Mouse (Mus musculus): ENCODE results near the gene Lmo3. TPM values are rescaled to one million over a fixed set of nuclear protein-coding genes. Genes with fewer than 3 reads are reported as not detected.

The Lmo3 gene
- total and polyA plus RNA-seq, 2 experiments, result not detected

GRCm38 (mm10) chr6:138421931-138422531 lies 159.7 kb downstream of the Lmo3 start:
- Histone ChIP-seq H3K36me3 (ENCODE audit: control insufficient read depth, insufficient read depth, low read length) (no peaks in the 10 kb centered on the region), H3K4me1 (ENCODE audit: control insufficient read depth, insufficient read depth, low read length) (peaks cover 2% of the 10 kb centered on the region; the same call in 1 of the 2 replicates), H3K4me3 (ENCODE audit: insufficient read depth, low read depth, low read length) (no peak overlapping the region), H3K9ac (ENCODE audit: low read depth, low read length) (no peak overlapping the region), H3K27ac (replicated peaks; ENCODE audit: insufficient read depth, low read depth, low read length) (no peak overlapping the region), H3K27me3 (ENCODE audit: control insufficient read depth, insufficient read depth, low read length) (peaks cover 13% of the 10 kb centered on the region; the same call in 1 of the 2 replicates), H3K79me2 (ENCODE audit: control insufficient read depth, insufficient read depth, low read length) (no peaks in the 10 kb centered on the region)
- 4% methylated on average over 24 of the region's 24 CpGs for WGBS
- no peak for DNase-seq (ENCODE audit: extremely low read depth, low read depth, low spot score)
- no peak for TF ChIP-seq CTCF (IDR thresholded peaks at IDR 0.05; ENCODE audit: low read depth, low read length)
- TF ChIP-seq POLR2A (IDR thresholded peaks at IDR 0.05; ENCODE audit: extremely low read depth, insufficient read depth, low read length), result no peak

GRCm38 (mm10) chr6:138421191-138421613 lies 160.6 kb downstream of the Lmo3 start:
- H3K4me3 ChIP-seq (ENCODE audit: insufficient read depth, low read depth, low read length), result no peak overlapping the region
- TF ChIP-seq POLR2A (IDR thresholded peaks at IDR 0.05; ENCODE audit: extremely low read depth, insufficient read depth, low read length), result no peak
- TF ChIP-seq CTCF (IDR thresholded peaks at IDR 0.05; ENCODE audit: low read depth, low read length), result no peak
- 11% methylated on average over 14 of the region's 14 CpGs for WGBS
- DNase-seq (ENCODE audit: extremely low read depth, low read depth, low spot score), result no peak
- H3K27me3 ChIP-seq (ENCODE audit: control insufficient read depth, insufficient read depth, low read length), result peaks cover 13% of the 10 kb centered on the region; the same call in 1 of the 2 replicates
- no peaks in the 10 kb centered on the region for H3K36me3 ChIP-seq (ENCODE audit: control insufficient read depth, insufficient read depth, low read length)
- no peak overlapping the region for H3K9ac ChIP-seq (ENCODE audit: low read depth, low read length)
- H3K79me2 ChIP-seq (ENCODE audit: control insufficient read depth, insufficient read depth, low read length), result no peaks in the 10 kb centered on the region
- no peak overlapping the region for H3K27ac ChIP-seq (replicated peaks; ENCODE audit: insufficient read depth, low read depth, low read length)
- peaks cover 2% of the 10 kb centered on the region; the same call in 1 of the 2 replicates for H3K4me1 ChIP-seq (ENCODE audit: control insufficient read depth, insufficient read depth, low read length)

- no peaks in the 10 kb centered on the region for H3K79me2 ChIP-seq (ENCODE audit: control insufficient read depth, insufficient read depth, low read length)
- H3K27me3 ChIP-seq (ENCODE audit: control insufficient read depth, insufficient read depth, low read length), result peaks cover 13% of the 10 kb centered on the region; the same call in 1 of the 2 replicates
- TF ChIP-seq POLR2A (IDR thresholded peaks at IDR 0.05; ENCODE audit: extremely low read depth, insufficient read depth, low read length) (no peak), CTCF (IDR thresholded peaks at IDR 0.05; ENCODE audit: low read depth, low read length) (no peak)
- H3K36me3 ChIP-seq (ENCODE audit: control insufficient read depth, insufficient read depth, low read length), result no peaks in the 10 kb centered on the region
- H3K4me1 ChIP-seq (ENCODE audit: control insufficient read depth, insufficient read depth, low read length), result peaks cover 2% of the 10 kb centered on the region; the same call in 1 of the 2 replicates
- no peak overlapping the region for H3K9ac ChIP-seq (ENCODE audit: low read depth, low read length)
- no peak for DNase-seq (ENCODE audit: extremely low read depth, low read depth, low spot score)
- no peak overlapping the region for H3K4me3 ChIP-seq (ENCODE audit: insufficient read depth, low read depth, low read length)
- WGBS, result 34% methylated on average over 3 of the region's 3 CpGs
- no peak overlapping the region for H3K27ac ChIP-seq (replicated peaks; ENCODE audit: insufficient read depth, low read depth, low read length)
These were observed 161.3 kb downstream of the Lmo3 start for GRCm38 (mm10) chr6:138420536-138420891.

GRCm38 (mm10) chr6:138419871-138420535 lies 161.8 kb downstream of the Lmo3 start:
- Histone ChIP-seq H3K27ac (replicated peaks; ENCODE audit: insufficient read depth, low read depth, low read length) (no peak overlapping the region), H3K27me3 (ENCODE audit: control insufficient read depth, insufficient read depth, low read length) (peaks cover 13% of the 10 kb centered on the region; the same call in 1 of the 2 replicates), H3K36me3 (ENCODE audit: control insufficient read depth, insufficient read depth, low read length) (no peaks in the 10 kb centered on the region), H3K79me2 (ENCODE audit: control insufficient read depth, insufficient read depth, low read length) (no peaks in the 10 kb centered on the region), H3K4me1 (ENCODE audit: control insufficient read depth, insufficient read depth, low read length) (peaks cover 2% of the 10 kb centered on the region; the same call in 1 of the 2 replicates), H3K9ac (ENCODE audit: low read depth, low read length) (no peak overlapping the region), H3K4me3 (ENCODE audit: insufficient read depth, low read depth, low read length) (no peak overlapping the region)
- TF ChIP-seq POLR2A (IDR thresholded peaks at IDR 0.05; ENCODE audit: extremely low read depth, insufficient read depth, low read length) (no peak), CTCF (IDR thresholded peaks at IDR 0.05; ENCODE audit: low read depth, low read length) (no peak)
- DNase-seq (ENCODE audit: extremely low read depth, low read depth, low spot score), result no peak
- 70% methylated on average over 8 of the region's 8 CpGs for WGBS

GRCm38 (mm10) chr6:138412075-138412474 lies 169.7 kb downstream of the Lmo3 start:
- no peaks in the 10 kb centered on the region for H3K79me2 ChIP-seq (ENCODE audit: control insufficient read depth, insufficient read depth, low read length)
- H3K4me3 ChIP-seq (ENCODE audit: insufficient read depth, low read depth, low read length), result no peak overlapping the region
- H3K27me3 ChIP-seq (ENCODE audit: control insufficient read depth, insufficient read depth, low read length), result no peaks in the 10 kb centered on the region
- no peaks in the 10 kb centered on the region for H3K36me3 ChIP-seq (ENCODE audit: control insufficient read depth, insufficient read depth, low read length)
- no peak overlapping the region for H3K9ac ChIP-seq (ENCODE audit: low read depth, low read length)
- no peak overlapping the region for H3K27ac ChIP-seq (replicated peaks; ENCODE audit: insufficient read depth, low read depth, low read length)
- DNase-seq (ENCODE audit: extremely low read depth, low read depth, low spot score), result no peak
- WGBS, result 84% methylated on average over 3 of the region's 3 CpGs
- TF ChIP-seq POLR2A (IDR thresholded peaks at IDR 0.05; ENCODE audit: extremely low read depth, insufficient read depth, low read length), result no peak
- no peak for TF ChIP-seq CTCF (IDR thresholded peaks at IDR 0.05; ENCODE audit: low read depth, low read length)
- H3K4me1 ChIP-seq (ENCODE audit: control insufficient read depth, insufficient read depth, low read length), result no peaks in the 10 kb centered on the region

GRCm38 (mm10) chr6:138402031-138402430 lies 179.7 kb downstream of the Lmo3 start:
- H3K36me3 ChIP-seq (ENCODE audit: control insufficient read depth, insufficient read depth, low read length), result no peaks in the 10 kb centered on the region
- no peaks in the 10 kb centered on the region for H3K4me1 ChIP-seq (ENCODE audit: control insufficient read depth, insufficient read depth, low read length)
- DNase-seq (ENCODE audit: extremely low read depth, low read depth, low spot score), result no peak
- no peaks in the 10 kb centered on the region for H3K27me3 ChIP-seq (ENCODE audit: control insufficient read depth, insufficient read depth, low read length)
- H3K4me3 ChIP-seq (ENCODE audit: insufficient read depth, low read depth, low read length), result no peak overlapping the region
- H3K9ac ChIP-seq (ENCODE audit: low read depth, low read length), result no peak overlapping the region
- H3K79me2 ChIP-seq (ENCODE audit: control insufficient read depth, insufficient read depth, low read length), result no peaks in the 10 kb centered on the region
- 70% methylated on average over 6 of the region's 6 CpGs for WGBS
- TF ChIP-seq CTCF (IDR thresholded peaks at IDR 0.05; ENCODE audit: low read depth, low read length) (no peak), POLR2A (IDR thresholded peaks at IDR 0.05; ENCODE audit: extremely low read depth, insufficient read depth, low read length) (no peak)
- no peak overlapping the region for H3K27ac ChIP-seq (replicated peaks; ENCODE audit: insufficient read depth, low read depth, low read length)

All from liver, adult 2 months (tissue).